Mouse (Mus musculus): ENCODE data around the gene Lrig2. TPM values are rescaled to one million over a fixed set of nuclear protein-coding genes. Genes with fewer than 3 reads are reported as not detected.

Lrig2 gene
- polyA plus RNA-seq, 1 experiment from 2014 or later: 2.5 TPM

GRCm38 (mm10) chr3:104399296-104400045 is 112.2 kb downstream of the Lrig2 start:
- no peak for DNase-seq

GRCm38 (mm10) chr3:104397316-104397715 is 114.4 kb downstream of the Lrig2 start:
- 77% methylated on average over 9 of the region's 9 CpGs for WGBS (ENCODE audit: insufficient replicate concordance)
- Histone ChIP-seq H3K27me3 (ENCODE audit: insufficient read depth, low read length) (no peaks in the 10 kb centered on the region), H3K27ac (ENCODE audit: low read depth) (no peak overlapping the region), H3K36me3 (replicated peaks; ENCODE audit: insufficient read depth, low read length) (no peaks in the 10 kb centered on the region), H3K9me3 (ENCODE audit: low read length) (no peaks in the 10 kb centered on the region), H3K9ac (replicated peaks) (no peak overlapping the region), H3K4me1 (ENCODE audit: insufficient read depth) (no peaks in the 10 kb centered on the region), H3K4me3 (ENCODE audit: low read depth, low read length) (no peak overlapping the region), H3K4me2 (ENCODE audit: low read depth, low read length) (no peak overlapping the region)
- ATAC-seq: no peak
- no peak for DNase-seq
- TF ChIP-seq EP300 (IDR thresholded peaks at IDR 0.05; ENCODE audit: low read depth): no peak
- TF ChIP-seq CTCF (IDR thresholded peaks at IDR 0.05; ENCODE audit: low read depth): no peak

More at GRCm38 (mm10) chr3:104399296-104400045, 112.2 kb downstream of the Lrig2 start:
- ATAC-seq: no peak
- Histone ChIP-seq H3K9ac (replicated peaks) (no peak overlapping the region), H3K9me3 (ENCODE audit: low read length) (no peaks in the 10 kb centered on the region), H3K4me3 (ENCODE audit: low read depth, low read length) (no peak overlapping the region), H3K4me2 (ENCODE audit: low read depth, low read length) (no peak overlapping the region), H3K27me3 (ENCODE audit: insufficient read depth, low read length) (no peaks in the 10 kb centered on the region), H3K36me3 (replicated peaks; ENCODE audit: insufficient read depth, low read length) (no peaks in the 10 kb centered on the region), H3K27ac (ENCODE audit: low read depth) (no peak overlapping the region), H3K4me1 (ENCODE audit: insufficient read depth) (peaks cover 10% of the 10 kb centered on the region; the same call in 1 of the 2 replicates)
- WGBS (ENCODE audit: insufficient replicate concordance): 82% methylated on average over 10 of the region's 10 CpGs
- TF ChIP-seq EP300 (IDR thresholded peaks at IDR 0.05; ENCODE audit: low read depth): no peak
- TF ChIP-seq CTCF (IDR thresholded peaks at IDR 0.05; ENCODE audit: low read depth): no peak

GRCm38 (mm10) chr3:104396736-104397081 is 115.0 kb downstream of the Lrig2 start:
- no peak overlapping the region for H3K27ac ChIP-seq (ENCODE audit: low read depth)
- H3K9ac ChIP-seq (replicated peaks): no peak overlapping the region
- no peaks in the 10 kb centered on the region for H3K9me3 ChIP-seq (ENCODE audit: low read length)
- no peak for ATAC-seq
- no peaks in the 10 kb centered on the region for H3K27me3 ChIP-seq (ENCODE audit: insufficient read depth, low read length)
- no peaks in the 10 kb centered on the region for H3K4me1 ChIP-seq (ENCODE audit: insufficient read depth)
- no peak overlapping the region for H3K4me2 ChIP-seq (ENCODE audit: low read depth, low read length)
- no peak overlapping the region for H3K4me3 ChIP-seq (ENCODE audit: low read depth, low read length)
- 56% methylated on average over 3 of the region's 3 CpGs for WGBS (ENCODE audit: insufficient replicate concordance)
- DNase-seq: no peak
- TF ChIP-seq EP300 (IDR thresholded peaks at IDR 0.05; ENCODE audit: low read depth) (no peak), CTCF (IDR thresholded peaks at IDR 0.05; ENCODE audit: low read depth) (no peak)
- no peaks in the 10 kb centered on the region for H3K36me3 ChIP-seq (replicated peaks; ENCODE audit: insufficient read depth, low read length)

GRCm38 (mm10) chr3:104396067-104396735 is 115.5 kb downstream of the Lrig2 start:
- no peak overlapping the region for H3K4me2 ChIP-seq (ENCODE audit: low read depth, low read length)
- H3K9me3 ChIP-seq (ENCODE audit: low read length): no peaks in the 10 kb centered on the region
- H3K4me3 ChIP-seq (ENCODE audit: low read depth, low read length): no peak overlapping the region
- H3K36me3 ChIP-seq (replicated peaks; ENCODE audit: insufficient read depth, low read length): no peaks in the 10 kb centered on the region
- no peak for TF ChIP-seq CTCF (IDR thresholded peaks at IDR 0.05; ENCODE audit: low read depth)
- TF ChIP-seq EP300 (IDR thresholded peaks at IDR 0.05; ENCODE audit: low read depth): no peak
- ATAC-seq (no peak), DNase-seq (no peak)
- no peak overlapping the region for H3K9ac ChIP-seq (replicated peaks)
- WGBS (ENCODE audit: insufficient replicate concordance): 76% methylated on average over 11 of the region's 11 CpGs
- no peaks in the 10 kb centered on the region for H3K27me3 ChIP-seq (ENCODE audit: insufficient read depth, low read length)
- no peak overlapping the region for H3K27ac ChIP-seq (ENCODE audit: low read depth)
- no peaks in the 10 kb centered on the region for H3K4me1 ChIP-seq (ENCODE audit: insufficient read depth)

GRCm38 (mm10) chr3:104390072-104390471 is 121.6 kb downstream of the Lrig2 start:
- Histone ChIP-seq H3K36me3 (replicated peaks; ENCODE audit: insufficient read depth, low read length) (no peaks in the 10 kb centered on the region), H3K4me2 (ENCODE audit: low read depth, low read length) (no peak overlapping the region), H3K27ac (ENCODE audit: low read depth) (no peak overlapping the region), H3K9me3 (ENCODE audit: low read length) (no peaks in the 10 kb centered on the region), H3K4me1 (ENCODE audit: insufficient read depth) (no peaks in the 10 kb centered on the region), H3K9ac (replicated peaks) (no peak overlapping the region), H3K27me3 (ENCODE audit: insufficient read depth, low read length) (no peaks in the 10 kb centered on the region), H3K4me3 (ENCODE audit: low read depth, low read length) (no peak overlapping the region)
- DNase-seq: no peak
- TF ChIP-seq CTCF (IDR thresholded peaks at IDR 0.05; ENCODE audit: low read depth) (no peak), EP300 (IDR thresholded peaks at IDR 0.05; ENCODE audit: low read depth) (no peak)
- WGBS (ENCODE audit: insufficient replicate concordance): 76% methylated on average over 10 of the region's 10 CpGs
- no peak for ATAC-seq

- H3K27ac ChIP-seq (ENCODE audit: low read depth): no peak overlapping the region
- DNase-seq: no peak
- H3K9me3 ChIP-seq (ENCODE audit: low read length): no peaks in the 10 kb centered on the region
- H3K36me3 ChIP-seq (replicated peaks; ENCODE audit: insufficient read depth, low read length): no peaks in the 10 kb centered on the region
- no peak for ATAC-seq
- H3K4me1 ChIP-seq (ENCODE audit: insufficient read depth): no peaks in the 10 kb centered on the region
- WGBS (ENCODE audit: insufficient replicate concordance): 79% methylated on average over 2 of the region's 2 CpGs
- H3K4me2 ChIP-seq (ENCODE audit: low read depth, low read length): no peak overlapping the region
- H3K9ac ChIP-seq (replicated peaks): no peak overlapping the region
- TF ChIP-seq CTCF (IDR thresholded peaks at IDR 0.05; ENCODE audit: low read depth) (no peak), EP300 (IDR thresholded peaks at IDR 0.05; ENCODE audit: low read depth) (no peak)
- no peaks in the 10 kb centered on the region for H3K27me3 ChIP-seq (ENCODE audit: insufficient read depth, low read length)
- H3K4me3 ChIP-seq (ENCODE audit: low read depth, low read length): no peak overlapping the region
Measured at GRCm38 (mm10) chr3:104389449-104389848, 122.3 kb downstream of the Lrig2 start.

All from liver, postnatal 0 days (tissue).